Mouse (Mus musculus) cerebellum, adult 2 months (tissue): ENCODE measurements around the gene Mfap5. TPM values are rescaled to one million over a fixed set of nuclear protein-coding genes. Genes with fewer than 3 reads are reported as not detected.
"Not testable (repeated sequence)": the region's sequence is repeated elsewhere in the genome, so short reads cannot be mapped to it uniquely, and the experiment has no call there.

Source experiments
- DNase-seq, 2 experiments: peaks; one replicate each; pipeline ENCODE4 v3.0.0; 2021
- H3K27ac ChIP-seq: fragments of 200-500 bp; 2 replicates; pipeline ENCODE4 v1.5.1; 2012; ENCODE audit warnings: low read length, control low read depth, inconsistent platforms; ENCODE audit not compliant: insufficient read depth
- H3K27me3 ChIP-seq: fragments of 200-500 bp; 2 replicates; pipeline ENCODE4 v1.6.1; 2012; ENCODE audit warnings: inconsistent platforms, mild to moderate bottlenecking, low read length, moderate library complexity; ENCODE audit not compliant: control insufficient read depth, insufficient read depth
- H3K4me1 ChIP-seq: fragments of 200-500 bp; 2 replicates; pipeline ENCODE4 v1.6.1; 2011; ENCODE audit warnings: low read length; ENCODE audit not compliant: control insufficient read depth, insufficient read depth
- H3K4me3 ChIP-seq: fragments of 200-500 bp; replicated peaks from 2 replicates; pipeline ENCODE3; 2011; ENCODE audit warnings: mild to moderate bottlenecking, low read depth, low read length, control low read depth; ENCODE audit not compliant: insufficient read depth
- CTCF ChIP-seq: fragments of 200-500 bp; IDR thresholded peaks from 2 replicates; pipeline ENCODE4 v1.5.1; 2011; ENCODE audit warnings: low read depth, mild to moderate bottlenecking, control low read depth, low read length, moderate library complexity, borderline replicate concordance; ENCODE audit not compliant: insufficient read depth
- POLR2A ChIP-seq: fragments of 200-500 bp; IDR thresholded peaks from 2 replicates; pipeline ENCODE4 v1.6.1; 2011; ENCODE audit warnings: low read length, control low read depth, borderline replicate concordance; ENCODE audit not compliant: insufficient read depth
- WGBS: fragments of 180-500 bp; shearing (Covaris S2); methylation state at CpG from one replicate; pipeline ENCODE4 v1.1.7; 2018; 5-methylcytosine and 5-hydroxymethylcytosine counted together
- polyA plus RNA-seq: library from polyadenylated mRNA; depleted of rRNA; stranded (reverse); fragments of >200 nt; gene quantifications from 2 replicates; pipeline ENCODE4 v1.2.3, GENCODE M21; 2012; rRNA removed

The Mfap5 gene
- polyA plus RNA-seq = 0.59 and 1.6 TPM in 2 replicates

DNA sequence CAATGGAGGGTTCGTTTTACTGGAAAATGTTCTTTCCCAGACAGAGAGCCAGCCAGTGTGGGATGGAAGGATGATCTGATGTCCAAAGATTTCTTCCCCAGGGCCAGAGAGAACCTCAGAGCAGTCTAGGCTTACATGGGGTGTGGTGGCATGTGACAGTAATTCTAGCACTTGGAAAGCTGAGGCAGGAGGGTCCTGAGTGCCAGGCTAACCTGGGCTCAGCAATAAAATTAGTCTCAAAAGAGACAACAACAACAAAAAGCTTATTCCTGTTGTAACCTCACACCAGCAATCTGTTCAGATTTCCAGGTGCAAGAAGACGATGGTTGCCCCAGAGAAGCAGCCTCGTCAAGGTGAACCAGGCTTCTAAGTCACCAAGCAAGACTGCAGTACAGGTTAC is at the start of gene Mfap5:
Gene Mfap5 (plus strand): TSS at position 301 of the 400 bp plus-strand sequence.
- Histone ChIP-seq H3K4me3 (no peak within 1 kb of the TSS), H3K27me3 (no peaks in the 10 kb centered on the region), H3K27ac (no peak within 1 kb of the TSS), H3K4me1 (no peaks in the 10 kb centered on the region)
- no peak for TF ChIP-seq CTCF
- no peak for TF ChIP-seq POLR2A
- DNase-seq = no peak
- WGBS = 89% methylated on average over 3 of the region's 3 CpGs

DNA sequence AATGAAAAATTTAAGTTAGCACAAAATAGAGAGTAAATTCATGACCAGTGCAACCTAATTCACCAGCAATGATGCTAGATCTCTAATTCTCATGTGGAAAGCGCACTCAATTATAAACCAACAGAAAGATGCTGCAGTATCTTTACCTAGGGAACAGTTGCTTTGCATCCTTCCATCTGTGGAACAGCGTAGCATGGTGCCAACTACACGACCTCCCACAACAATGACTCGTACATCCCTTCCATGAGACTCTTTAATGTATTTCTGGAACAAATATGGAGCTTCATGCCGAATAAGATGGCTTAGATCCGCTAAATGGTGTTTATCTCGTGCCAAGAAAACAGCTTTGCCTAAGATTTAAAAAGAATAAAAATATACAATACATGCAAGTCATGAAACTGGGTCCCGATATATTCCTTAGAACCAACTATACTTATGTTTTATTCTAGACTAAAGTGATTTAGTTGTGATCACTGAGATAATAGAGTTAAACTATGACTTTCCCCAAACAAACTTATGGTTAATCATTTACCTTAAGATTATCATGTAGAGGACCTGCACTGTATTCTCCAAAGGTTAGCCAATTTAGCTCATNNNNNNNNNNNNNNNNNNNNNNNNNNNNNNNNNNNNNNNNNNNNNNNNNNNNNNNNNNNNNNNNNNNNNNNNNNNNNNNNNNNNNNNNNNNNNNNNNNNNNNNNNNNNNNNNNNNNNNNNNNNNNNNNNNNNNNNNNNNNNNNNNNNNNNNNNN is 46.5 kb upstream of the Mfap5 start:
- no peaks in the 10 kb centered on the region for H3K27me3 ChIP-seq
- no peak overlapping the region for H3K4me3 ChIP-seq
- no peak for TF ChIP-seq POLR2A
- no peak for TF ChIP-seq CTCF
- 95% methylated on average over 8 of the region's 8 CpGs for WGBS
- H3K27ac ChIP-seq = no peak overlapping the region
- no peaks in the 10 kb centered on the region for H3K4me1 ChIP-seq
- DNase-seq = no peak

DNA sequence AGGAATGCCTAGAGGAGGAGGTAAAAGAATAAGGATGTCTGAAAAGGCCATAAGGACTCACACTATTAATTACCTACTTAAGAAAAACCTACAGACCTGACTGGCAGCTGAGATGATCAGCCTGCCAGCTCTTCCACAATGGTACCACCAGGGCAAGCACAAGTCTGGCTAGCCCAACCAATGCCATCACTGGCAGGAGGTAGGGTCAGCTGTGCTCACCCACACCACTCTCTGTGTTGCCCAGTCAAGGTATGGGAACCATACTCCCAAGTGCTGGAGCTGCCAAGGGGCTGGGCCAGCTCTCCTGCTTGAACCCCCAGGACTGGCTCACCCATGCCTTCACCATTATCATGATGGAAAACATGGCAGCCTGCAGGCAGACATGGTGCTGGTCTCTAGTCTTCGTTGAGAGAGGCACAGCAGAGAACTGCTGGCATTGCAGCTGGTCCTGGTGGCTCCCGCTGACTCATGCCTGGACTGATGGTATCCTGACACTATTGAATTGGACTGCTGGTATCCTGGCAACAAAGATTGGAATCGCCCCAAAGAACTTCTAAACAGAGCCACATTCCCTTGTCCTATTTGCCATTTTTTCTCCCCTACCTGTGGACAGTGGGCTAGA is 39.4 kb upstream of the Mfap5 start:
- Histone ChIP-seq H3K27ac (no peak overlapping the region), H3K27me3 (no peaks in the 10 kb centered on the region), H3K4me3 (no peak overlapping the region), H3K4me1 (no peaks in the 10 kb centered on the region)
- DNase-seq = no peak
- TF ChIP-seq POLR2A (no peak), CTCF (no peak)
- WGBS = 28% methylated on average over 3 of the region's 3 CpGs

DNA sequence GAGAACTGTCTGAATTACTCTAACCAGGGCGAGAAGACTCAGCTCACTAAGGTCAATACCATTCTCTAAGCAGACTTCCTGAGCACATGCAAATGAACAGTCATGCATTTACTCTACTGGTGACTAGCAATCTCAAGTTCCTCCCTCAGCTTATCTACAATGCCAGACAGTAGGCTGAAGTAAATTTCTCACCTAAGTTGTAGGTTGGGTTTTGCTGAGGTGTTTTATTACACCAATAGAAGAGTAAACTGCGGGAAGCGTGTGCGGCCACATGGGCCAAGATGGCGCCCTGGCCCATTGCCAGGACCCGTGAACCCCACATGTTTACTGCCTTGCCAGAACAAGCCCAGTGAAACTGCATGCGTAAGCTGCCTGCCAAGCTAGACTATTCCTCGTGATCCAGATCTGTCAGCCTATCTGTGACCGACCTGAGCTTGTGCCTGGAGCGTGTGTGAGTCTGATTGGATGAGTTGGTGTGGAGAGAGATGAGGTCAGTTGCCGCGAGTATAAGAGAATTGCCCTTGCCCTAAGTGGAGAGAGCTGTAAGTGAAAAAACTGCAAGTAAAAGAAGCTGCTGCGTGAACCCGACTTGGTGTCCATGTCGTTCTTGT is 36.5 kb upstream of the Mfap5 start:
- 77% methylated on average over 15 of the region's 15 CpGs for WGBS
- H3K4me3 ChIP-seq = no peak overlapping the region
- TF ChIP-seq POLR2A (no peak), CTCF (no peak)
- no peaks in the 10 kb centered on the region for H3K27me3 ChIP-seq
- DNase-seq = no peak
- H3K4me1 ChIP-seq = no peaks in the 10 kb centered on the region
- H3K27ac ChIP-seq = no peak overlapping the region

DNA sequence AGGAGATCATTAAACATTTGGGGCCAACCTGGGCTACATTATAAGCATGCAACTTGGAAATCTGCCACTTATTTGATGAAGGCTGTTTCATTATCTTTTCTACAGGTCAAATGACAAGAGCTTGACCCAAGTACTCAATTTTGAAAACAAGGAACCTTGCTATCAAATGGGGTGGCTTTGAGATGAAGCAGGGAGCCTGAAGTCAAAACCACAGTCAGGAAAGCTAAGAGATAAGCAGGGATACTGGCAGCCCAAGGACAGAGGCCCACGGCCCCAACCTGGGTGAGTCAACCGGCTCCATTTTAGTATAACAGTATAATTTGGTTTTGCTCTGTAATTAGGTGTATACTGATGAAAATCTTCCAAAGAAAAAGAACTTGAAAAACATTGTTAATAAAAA is 35.4 kb upstream of the Mfap5 start:
- no peak overlapping the region for H3K4me3 ChIP-seq
- H3K4me1 ChIP-seq = no peaks in the 10 kb centered on the region
- no peak overlapping the region for H3K27ac ChIP-seq
- no peak for DNase-seq
- WGBS = 100% methylated on average over 2 of the region's 2 CpGs
- TF ChIP-seq POLR2A (no peak), CTCF (no peak)
- no peaks in the 10 kb centered on the region for H3K27me3 ChIP-seq

DNA sequence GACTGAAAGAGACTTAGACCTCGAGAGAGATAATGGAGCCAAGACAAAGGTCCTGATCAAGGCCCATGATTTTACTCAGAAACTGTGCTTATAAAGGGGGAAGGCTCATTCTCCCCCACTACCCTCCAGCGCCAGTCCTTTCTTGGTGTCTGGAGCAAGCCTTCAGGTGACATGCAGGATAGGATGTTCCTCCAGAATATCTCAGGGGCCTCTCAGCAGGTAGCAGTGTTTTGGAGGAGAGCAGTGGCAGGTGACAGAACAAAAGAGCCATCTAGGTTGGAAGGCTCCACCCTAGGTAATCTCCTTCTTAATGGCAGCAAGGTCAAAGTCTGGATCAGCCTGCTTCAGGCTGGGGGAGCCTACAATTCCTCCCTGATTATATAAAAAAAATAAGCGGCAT is 34.2 kb upstream of the Mfap5 start:
- H3K27me3 ChIP-seq, H3K4me1 ChIP-seq, DNase-seq, H3K4me3 ChIP-seq, H3K27ac ChIP-seq: not testable (repeated sequence)
- 95% methylated on average over 3 of the region's 3 CpGs for WGBS

DNA sequence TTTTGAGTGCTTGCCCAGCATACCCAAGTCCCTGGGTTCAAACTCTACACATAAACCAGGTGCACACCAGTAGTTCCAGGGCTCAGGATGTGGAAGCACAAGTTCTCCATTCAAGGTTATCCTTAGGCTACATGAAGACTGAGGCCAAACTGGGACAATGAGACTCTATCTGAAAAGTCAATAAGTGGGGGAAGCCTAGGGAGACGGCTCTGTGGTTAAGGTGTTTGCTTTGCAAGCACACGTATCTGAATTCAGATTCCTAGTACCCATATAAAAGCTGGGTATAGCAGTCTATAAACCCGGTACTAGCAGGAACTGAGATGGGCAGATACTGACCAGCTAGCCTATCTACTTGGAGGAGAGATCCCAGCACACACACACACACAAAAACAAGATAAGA is 27.6 kb upstream of the Mfap5 start:
- no peak for DNase-seq
- Histone ChIP-seq H3K27ac (no peak overlapping the region), H3K27me3 (no peaks in the 10 kb centered on the region), H3K4me1 (no peaks in the 10 kb centered on the region), H3K4me3 (no peak overlapping the region)
- TF ChIP-seq POLR2A (no peak), CTCF (no peak)
- WGBS = 85% methylated on average over 3 of the region's 3 CpGs

DNA sequence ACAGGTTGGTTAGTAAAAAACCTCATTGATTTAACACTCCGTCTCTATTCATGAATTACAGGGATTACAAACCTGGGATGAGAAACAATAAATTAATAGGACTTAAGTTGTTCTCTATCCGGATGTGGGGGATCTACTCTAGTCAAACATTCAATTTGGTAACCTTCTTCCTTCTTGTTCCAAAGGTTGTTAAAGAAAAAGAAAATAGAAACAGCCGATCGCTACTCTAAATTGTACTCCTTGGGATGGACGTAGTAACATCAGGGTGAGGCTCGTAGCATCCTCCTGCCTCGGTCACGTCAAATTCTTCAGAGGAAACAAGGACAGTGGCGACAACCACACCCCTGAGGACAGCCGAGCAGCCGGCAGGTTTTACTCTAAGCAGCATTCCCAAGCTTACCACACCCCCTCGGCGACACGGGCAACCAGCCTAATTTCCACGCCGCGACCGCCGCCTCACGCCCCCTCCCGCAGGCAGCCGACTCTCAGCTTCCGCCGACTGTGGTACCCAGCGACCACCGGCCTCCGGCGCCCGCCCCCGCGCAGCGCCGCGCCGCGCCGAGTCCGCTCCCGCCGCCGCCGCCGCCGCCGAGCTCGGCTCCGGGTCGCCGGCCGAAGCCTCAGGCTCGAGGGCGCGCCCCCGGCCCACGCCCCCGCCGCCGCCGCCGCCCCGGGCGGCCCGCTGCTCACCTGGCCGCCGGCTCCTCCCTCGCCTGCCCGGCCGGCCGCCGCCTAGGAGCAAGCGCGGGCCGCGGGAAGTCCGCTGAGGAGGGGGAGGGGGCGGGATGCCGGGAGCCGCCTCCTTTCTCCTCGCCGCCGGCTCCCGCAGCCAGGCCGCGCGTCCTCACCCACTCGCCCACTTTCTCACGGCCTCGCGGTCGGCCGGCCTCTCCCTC is 20.0 kb upstream of the Mfap5 start:
- peak overlapping the region; percentile 82 for H3K4me3 ChIP-seq
- DNase-seq = peak in 1 of 2 experiments; percentile 25
- TF ChIP-seq POLR2A (no peak), CTCF (no peak)
- H3K4me1 ChIP-seq = no peaks in the 10 kb centered on the region
- H3K27me3 ChIP-seq = peaks cover 2% of the 10 kb centered on the region; the same call in 1 of the 2 replicates
- no peak overlapping the region for H3K27ac ChIP-seq
- 8% methylated on average over 77 of the region's 91 CpGs for WGBS
